Mouse (Mus musculus) heart, embryonic 10.5 days (tissue): ENCODE data around the gene Plekhh3. TPM values are rescaled to one million over a fixed set of nuclear protein-coding genes. Genes with fewer than 3 reads are reported as not detected.
A peak's percentile ranks its signal among the peaks of the same experiment; 100 is the strongest.

Source experiments
- DNase-seq: peaks from one replicate; pipeline ENCODE4 v3.0.0-alpha.2; 2017; ENCODE audit warnings: low spot score
- H3K27ac ChIP-seq: fragments of 300-500 bp; sonication (generic); 2 replicates; pipeline ENCODE4 v1.5.1; 2016; ENCODE audit warnings: mild to moderate bottlenecking
- H3K27me3 ChIP-seq: fragments of 300-500 bp; sonication (generic); 2 replicates; pipeline ENCODE4 v1.6.1; 2016; ENCODE audit warnings: mild to moderate bottlenecking; ENCODE audit not compliant: poor library complexity, insufficient read depth, severe bottlenecking
- H3K36me3 ChIP-seq: fragments of 300-500 bp; sonication (generic); 2 replicates; pipeline ENCODE4 v1.6.1; 2016; ENCODE audit warnings: mild to moderate bottlenecking, moderate library complexity
- H3K4me1 ChIP-seq: fragments of 300-500 bp; sonication (generic); 2 replicates; pipeline ENCODE4 v1.6.1; 2016; ENCODE audit warnings: mild to moderate bottlenecking
- H3K4me3 ChIP-seq: fragments of 300-500 bp; sonication (generic); 2 replicates; pipeline ENCODE4 v1.5.1; 2016; ENCODE audit warnings: mild to moderate bottlenecking, moderate library complexity
- H3K9me3 ChIP-seq: fragments of 300-500 bp; sonication (generic); 2 replicates; pipeline ENCODE4 v1.6.1; 2016; ENCODE audit warnings: mild to moderate bottlenecking, moderate library complexity
- WGBS: fragments of 180-500 bp; shearing (Covaris S2); methylation state at CpG from one replicate; pipeline ENCODE4 v1.1.7; 2016; 5-methylcytosine and 5-hydroxymethylcytosine counted together
- polyA plus RNA-seq: library from polyadenylated mRNA; unstranded; fragments of >200 nt; fragmentation: Nextera tagmentation; extraction: Ambion mirVana; gene quantifications from 2 replicates; pipeline ENCODE4 v1.2.1, GENCODE M21; 2016

The Plekhh3 gene
- polyA plus RNA-seq, 1 experiment from 2014 or later, result 6.4 TPM

GRCm38 (mm10) chr11:101182771-101183517 is 11.8 kb upstream of the Plekhh3 start:
- Histone ChIP-seq H3K4me3 (no peak overlapping the region), H3K4me1 (peaks cover 13% of the 10 kb centered on the region; the same call in 1 of the 2 replicates), H3K27ac (peak overlapping the region; percentile 18), H3K27me3 (peaks cover 44% of the 10 kb centered on the region), H3K9me3 (no peaks in the 10 kb centered on the region), H3K36me3 (peaks cover 9% of the 10 kb centered on the region; the same call in 1 of the 2 replicates)
- WGBS, result 73% methylated on average over 14 of the region's 14 CpGs
- DNase-seq, result no peak

- Histone ChIP-seq H3K4me3 (no peak overlapping the region), H3K4me1 (peaks cover 21% of the 10 kb centered on the region; the same call in 1 of the 2 replicates), H3K9me3 (no peaks in the 10 kb centered on the region), H3K27me3 (peaks cover 53% of the 10 kb centered on the region), H3K27ac (no peak overlapping the region), H3K36me3 (peaks cover 9% of the 10 kb centered on the region; the same call in 1 of the 2 replicates)
- 86% methylated on average over 11 of the region's 11 CpGs for WGBS
- no peak for DNase-seq
Measured at GRCm38 (mm10) chr11:101181961-101182360, 10.8 kb upstream of the Plekhh3 start.

GRCm38 (mm10) chr11:101180846-101181740 is 9.9 kb upstream of the Plekhh3 start:
- H3K27me3 ChIP-seq, result peaks cover 62% of the 10 kb centered on the region
- WGBS, result 35% methylated on average over 10 of the region's 10 CpGs
- DNase-seq, result no peak

GRCm38 (mm10) chr11:101180261-101180660 is 9.1 kb upstream of the Plekhh3 start:
- DNase-seq, result no peak
- Histone ChIP-seq H3K27ac (no peak overlapping the region), H3K27me3 (peaks cover 70% of the 10 kb centered on the region), H3K9me3 (no peaks in the 10 kb centered on the region), H3K36me3 (0 out of 2 replicates have a peak, but pooled peaks cover 2% of the 10 kb centered on the region), H3K4me1 (peaks cover 36% of the 10 kb centered on the region), H3K4me3 (no peak overlapping the region)
- WGBS, result 66% methylated on average over 17 of the region's 17 CpGs

More at GRCm38 (mm10) chr11:101180846-101181740, 9.9 kb upstream of the Plekhh3 start:
- Histone ChIP-seq H3K36me3 (0 out of 2 replicates have a peak, but pooled peaks cover 2% of the 10 kb centered on the region), H3K4me3 (no peak overlapping the region), H3K27ac (no peak overlapping the region), H3K4me1 (peaks cover 29% of the 10 kb centered on the region), H3K9me3 (no peaks in the 10 kb centered on the region)

- no peak for DNase-seq
- H3K27me3 ChIP-seq, result peaks cover 76% of the 10 kb centered on the region
- no peak overlapping the region for H3K27ac ChIP-seq
- H3K4me1 ChIP-seq, result peaks cover 45% of the 10 kb centered on the region
- H3K4me3 ChIP-seq, result no peak overlapping the region
- no peaks in the 10 kb centered on the region for H3K9me3 ChIP-seq
- H3K36me3 ChIP-seq, result 0 out of 2 replicates have a peak, but pooled peaks cover 2% of the 10 kb centered on the region
- WGBS, result 79% methylated on average over 15 of the region's 15 CpGs
Measured at GRCm38 (mm10) chr11:101179306-101179705, 8.2 kb upstream of the Plekhh3 start.

GRCm38 (mm10) chr11:101178061-101179058 is 7.2 kb upstream of the Plekhh3 start:
- peak overlapping the region; percentile 12; the same call in 1 of the 2 replicates for H3K4me3 ChIP-seq
- H3K9me3 ChIP-seq, result no peaks in the 10 kb centered on the region
- peaks cover 79% of the 10 kb centered on the region for H3K27me3 ChIP-seq
- peaks cover 49% of the 10 kb centered on the region for H3K4me1 ChIP-seq
- 0 out of 2 replicates have a peak, but pooled peaks cover 2% of the 10 kb centered on the region for H3K36me3 ChIP-seq
- H3K27ac ChIP-seq, result no peak overlapping the region
- no peak for DNase-seq
- 57% methylated on average over 36 of the region's 36 CpGs for WGBS

- no peaks in the 10 kb centered on the region for H3K36me3 ChIP-seq
- no peak for DNase-seq
- WGBS, result 29% methylated on average over 22 of the region's 22 CpGs
- H3K9me3 ChIP-seq, result no peaks in the 10 kb centered on the region
- H3K4me3 ChIP-seq, result peak overlapping the region; percentile 57
- H3K27me3 ChIP-seq, result peaks cover 72% of the 10 kb centered on the region
- peaks cover 58% of the 10 kb centered on the region for H3K4me1 ChIP-seq
- no peak overlapping the region for H3K27ac ChIP-seq
Measured at GRCm38 (mm10) chr11:101176933-101177773, 6.0 kb upstream of the Plekhh3 start.

- H3K4me3 ChIP-seq, result peak overlapping the region; percentile 57
- H3K27ac ChIP-seq, result peak overlapping the region; percentile 29; the same call in 1 of the 2 replicates
- no peaks in the 10 kb centered on the region for H3K9me3 ChIP-seq
- peaks cover 68% of the 10 kb centered on the region for H3K27me3 ChIP-seq
- peaks cover 66% of the 10 kb centered on the region for H3K4me1 ChIP-seq
- 1% methylated on average over 25 of the region's 25 CpGs for WGBS
- DNase-seq, result no peak
- no peaks in the 10 kb centered on the region for H3K36me3 ChIP-seq
Measured at GRCm38 (mm10) chr11:101176117-101176691, 5.1 kb upstream of the Plekhh3 start.

GRCm38 (mm10) chr11:101175636-101176116 is 4.5 kb upstream of the Plekhh3 start:
- H3K4me3 ChIP-seq, result peak overlapping the region; percentile 57
- no peaks in the 10 kb centered on the region for H3K9me3 ChIP-seq
- no peak for DNase-seq
- no peaks in the 10 kb centered on the region for H3K36me3 ChIP-seq
- peaks cover 68% of the 10 kb centered on the region for H3K27me3 ChIP-seq
- peaks cover 69% of the 10 kb centered on the region for H3K4me1 ChIP-seq
- H3K27ac ChIP-seq, result peak overlapping the region; percentile 29; the same call in 1 of the 2 replicates
- WGBS, result 11% methylated on average over 11 of the region's 11 CpGs

GRCm38 (mm10) chr11:101174851-101175628 is 3.9 kb upstream of the Plekhh3 start, which contains the start of gene Ccr10:
Ccr10 (minus strand) TSS chr11:101175443.
- Histone ChIP-seq H3K4me1 (peaks cover 76% of the 10 kb centered on the region), H3K9me3 (no peaks in the 10 kb centered on the region), H3K27me3 (peaks cover 72% of the 10 kb centered on the region)

More at GRCm38 (mm10) chr11:101174851-101175628, 3.9 kb upstream of the Plekhh3 start, which contains the start of gene Ccr10:
- Histone ChIP-seq H3K27ac (peak within 1 kb of the TSS; percentile 78), H3K4me3 (peak within 1 kb of the TSS; percentile 57), H3K36me3 (no peaks in the 10 kb centered on the region)
- 26% methylated on average over 14 of the region's 14 CpGs for WGBS
- DNase-seq, result no peak
